ENCODE assay signal across 26 mouse cellular contexts in the genomic region with DNA sequence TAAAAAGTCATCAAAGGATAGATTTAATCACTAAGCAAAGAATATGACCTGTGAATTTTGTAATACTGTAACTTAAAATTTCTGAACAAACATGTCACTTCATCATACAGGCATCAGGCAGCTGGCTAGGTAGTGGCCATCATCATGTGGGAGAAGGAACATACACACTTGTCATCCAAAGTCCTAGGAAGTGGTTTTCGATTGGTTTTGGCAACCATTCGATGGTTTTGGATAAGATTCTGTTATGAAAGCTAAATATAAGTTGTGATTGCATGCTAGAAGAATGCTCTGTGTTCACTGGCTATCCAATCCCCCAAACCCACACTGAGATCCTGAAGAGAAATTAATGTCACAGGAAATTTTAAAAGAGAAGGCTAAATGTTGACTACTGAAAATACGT.
"Had no signal": no experiment of that assay in that cellular context is flagged by ENCODE, and none has a peak within 500 bp of the region (broad histone marks: within the 10 kb centered on the region; RNA-seq: fewer than 3 reads in every experiment).

No protein-coding gene starts in this region.

- H3K9ac ChIP-seq: heart, embryonic 13.5 days; heart, embryonic 15.5 days; hindbrain, embryonic 13.5 days; hindbrain, embryonic 15.5 days; limb, embryonic 12.5 days; liver, embryonic 13.5 days had no signal

- ATAC-seq: hindbrain, postnatal 0 days; intestine, embryonic 16.5 days had no signal

- H3K27me3 ChIP-seq: heart, embryonic 13.5 days; heart, embryonic 15.5 days; hindbrain, embryonic 13.5 days; hindbrain, embryonic 15.5 days; limb, embryonic 12.5 days; liver, embryonic 13.5 days had no signal

- H3K36me3 ChIP-seq: heart, embryonic 13.5 days; heart, embryonic 15.5 days; hindbrain, embryonic 13.5 days; hindbrain, embryonic 15.5 days; limb, embryonic 10.5 days; limb, embryonic 12.5 days; liver, embryonic 13.5 days had no signal

- DNase-seq: gastrocnemius, adult 2 months; gastrocnemius, postnatal 10 days; gastrocnemius, postnatal 36 days; heart, adult 11 months; heart, adult 2 months; heart, postnatal 14 days; heart, postnatal 36 days; kidney, adult 11 months; kidney, adult 2 months; kidney, postnatal 10 days; kidney, postnatal 25 days; kidney, postnatal 4 days; liver; liver, embryonic 13.5 days had no signal

- H3K4me2 ChIP-seq: heart, embryonic 11.5 days; heart, embryonic 13.5 days; heart, embryonic 15.5 days; hindbrain, embryonic 13.5 days; hindbrain, embryonic 15.5 days; limb, embryonic 12.5 days; liver, embryonic 11.5 days; liver, embryonic 13.5 days had no signal

- H3K9me3 ChIP-seq: heart, embryonic 13.5 days; heart, embryonic 15.5 days; hindbrain, embryonic 13.5 days; hindbrain, embryonic 15.5 days; limb, embryonic 10.5 days; limb, embryonic 12.5 days; liver, embryonic 13.5 days had no signal

- H3K27ac ChIP-seq: gastrocnemius, adult 2 months; heart, adult 2 months; heart, embryonic 13.5 days; heart, embryonic 15.5 days; hindbrain, embryonic 13.5 days; hindbrain, embryonic 15.5 days; hindbrain, postnatal 0 days; layer of hippocampus, adult 2 months; left cerebral cortex, adult 2 months; limb, embryonic 10.5 days; limb, embryonic 12.5 days; liver, embryonic 13.5 days had no signal

- H3K4me1 ChIP-seq: heart, embryonic 13.5 days; heart, embryonic 15.5 days; hindbrain, embryonic 13.5 days; hindbrain, embryonic 15.5 days; limb, embryonic 10.5 days; limb, embryonic 12.5 days; liver, embryonic 13.5 days had no signal

- H3K4me3 ChIP-seq: gastrocnemius, adult 2 months; heart, adult 2 months; heart, embryonic 13.5 days; heart, embryonic 15.5 days; hindbrain, embryonic 13.5 days; hindbrain, embryonic 15.5 days; layer of hippocampus, adult 2 months; left cerebral cortex, adult 2 months; limb, embryonic 10.5 days; limb, embryonic 12.5 days; liver, embryonic 13.5 days had no signal
